22 mouse cellular contexts compared by ENCODE assay signal in the genomic region with DNA sequence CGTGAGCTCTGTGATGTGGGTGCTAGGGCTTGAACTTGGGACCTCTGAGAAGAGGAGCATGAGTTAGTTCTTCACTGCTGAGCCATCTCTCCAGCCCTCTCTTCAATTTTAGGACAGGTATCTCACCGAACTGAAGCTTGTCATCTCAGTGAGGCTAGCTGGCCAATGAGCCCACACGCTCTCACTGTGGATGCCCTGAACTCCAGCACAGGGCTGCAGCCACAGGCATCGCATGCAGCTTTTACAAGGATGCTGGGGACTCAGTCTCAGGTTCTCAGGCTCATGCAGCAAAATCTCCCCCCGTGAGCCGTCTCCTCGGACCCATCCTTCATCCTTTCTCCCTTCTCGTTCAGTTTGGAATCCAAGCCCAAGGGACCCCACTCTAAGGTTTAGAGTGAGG. TPM values are rescaled to one million over a fixed set of nuclear protein-coding genes. Genes with fewer than 3 reads are reported as not detected.
"Had no signal": no experiment of that assay in that cellular context is flagged by ENCODE, and none has a peak within 500 bp of the region (broad histone marks: within the 10 kb centered on the region; RNA-seq: fewer than 3 reads in every experiment).

No protein-coding gene starts in this region.

- ATAC-seq: forebrain, embryonic 13.5 days; forebrain, embryonic 14.5 days; forebrain, embryonic 15.5 days; forebrain, embryonic 16.5 days; forebrain, postnatal 0 days had no signal

- DNase-seq: cerebellum, adult 2 months; cerebellum, adult 8-10 months; cerebellum, adult 9-10 months; cerebellum, adult 9-11 months; cerebellum, postnatal 10 days; cerebellum, postnatal 14 days; cerebellum, postnatal 25 days; cerebellum, postnatal 36 days; embryo, embryonic 11 days; forebrain, postnatal 0 days; gastrocnemius, adult 2 months; gastrocnemius, postnatal 10 days; gastrocnemius, postnatal 14 days; gastrocnemius, postnatal 25 days; gastrocnemius, postnatal 36 days; heart, adult 18-20 months; heart, adult 2 months had no signal

RNA-seq across cellular contexts. Expression of gene Apold1, which starts 16.6 kb away (rescaled TPM):
- total RNA-seq: granulocyte monocyte progenitor cell, adult 5-6 weeks had no signal
